In genomic region chr2:172468346-172468819, GRCm38 (mm10) we compare ENCODE assay signal across 11 mouse cellular contexts. TPM values are rescaled to one million over a fixed set of nuclear protein-coding genes. Genes with fewer than 3 reads are reported as not detected.
DNase-seq lines count a peak whose midpoint lies in the region; ATAC-seq lines count a peak whose summit lies in the region.
"Had no signal": no experiment of that assay in that cellular context is flagged by ENCODE, and none has a peak within 500 bp of the region (broad histone marks: within the 10 kb centered on the region; RNA-seq: fewer than 3 reads in every experiment).

No protein-coding gene starts in this region.

- peak; percentile 78 for DNase-seq in kidney, adult 11 months
- peak; percentile 78 for DNase-seq in adrenal gland, postnatal 10 days
- DNase-seq in ovary, postnatal 10 days (ENCODE audit: low spot score): peak; percentile 19
- no peak for DNase-seq in T-cell, adult 2 months (ENCODE audit: low spot score)
- DNase-seq in thymus, postnatal 0 days (ENCODE audit: low spot score): no peak

- H3K9me3 ChIP-seq in kidney, embryonic 15.5 days (replicated peaks): no peaks in the 10 kb centered on the region
- H3K9me3 ChIP-seq in hindbrain, embryonic 16.5 days (ENCODE audit: control insufficient read depth, low read length): no peaks in the 10 kb centered on the region

- no peak overlapping the region for H3K27ac ChIP-seq in kidney, embryonic 15.5 days
- no peak overlapping the region for H3K27ac ChIP-seq in hindbrain, embryonic 16.5 days (ENCODE audit: low read depth, low read length)

- peaks cover 66% of the 10 kb centered on the region for H3K36me3 ChIP-seq in kidney, embryonic 15.5 days
- H3K36me3 ChIP-seq in hindbrain, embryonic 16.5 days (ENCODE audit: control insufficient read depth, insufficient read depth, low read length): peaks cover 19% of the 10 kb centered on the region

- 91% methylated on average over 11 of the region's 11 CpGs for WGBS in kidney, embryonic 15.5 days
- 54% methylated on average over 11 of the region's 11 CpGs for WGBS in hindbrain, embryonic 16.5 days

- H3K9ac ChIP-seq in kidney, embryonic 15.5 days: no peak overlapping the region
- no peak overlapping the region for H3K9ac ChIP-seq in hindbrain, embryonic 16.5 days (ENCODE audit: low read depth, low read length)

- H3K4me1 ChIP-seq in kidney, embryonic 15.5 days: peaks cover 4% of the 10 kb centered on the region; the same call in 1 of the 2 replicates
- H3K4me1 ChIP-seq in hindbrain, embryonic 16.5 days (ENCODE audit: control insufficient read depth, insufficient read depth, low read depth, low read length): peaks cover 3% of the 10 kb centered on the region; the same call in 1 of the 2 replicates

- H3K27me3 ChIP-seq in kidney, embryonic 15.5 days: no peaks in the 10 kb centered on the region
- H3K27me3 ChIP-seq in hindbrain, embryonic 16.5 days (replicated peaks; ENCODE audit: control insufficient read depth, insufficient read depth, low read length): no peaks in the 10 kb centered on the region

- no peak overlapping the region for H3K4me2 ChIP-seq in kidney, embryonic 15.5 days
- no peak overlapping the region for H3K4me2 ChIP-seq in hindbrain, embryonic 16.5 days (ENCODE audit: low read length)

- no peak for ATAC-seq in kidney, embryonic 15.5 days (replicated peaks; ENCODE audit: low FRiP score)
- ATAC-seq in hindbrain, embryonic 16.5 days: peak; percentile 88
- ATAC-seq in frontal cortex, adult (ENCODE audit: low TSS enrichment): no peak

- H3K4me3 ChIP-seq in kidney, embryonic 15.5 days (replicated peaks): no peak overlapping the region
- H3K4me3 ChIP-seq in hindbrain, embryonic 16.5 days (ENCODE audit: low read length): no peak overlapping the region

RNA-seq across cellular contexts. Expression of gene Fam209, which starts 3.9 kb away (rescaled TPM):
- polyA plus RNA-seq in kidney, embryonic 15.5 days (2015; fragmentation: Nextera tagmentation; extraction: Ambion mirVana): not detected in 2 replicates
- total RNA-seq in adrenal gland, postnatal 10 days (2021): under 1 TPM; 0.39 to 0.45 TPM
- polyA plus RNA-seq in hindbrain, embryonic 16.5 days (2015; fragmentation: Nextera tagmentation; extraction: Ambion mirVana): 0.24 and 0.31 TPM in 2 replicates
- polyA plus RNA-seq in thymus, postnatal 0 days (2015; fragmentation: Nextera tagmentation; extraction: Ambion mirVana): 0.90 and 1.0 TPM in 2 replicates
- total RNA-seq: left cerebral cortex, postnatal 36 days had no signal
- polyA plus RNA-seq: cerebellum, adult 2 months had no signal

RNA-seq across cellular contexts. Expression of gene Gcnt7, which starts 10.0 kb away (rescaled TPM):
- 1.6 and 2.0 TPM in 2 replicates for polyA plus RNA-seq in kidney, embryonic 15.5 days (2015; fragmentation: Nextera tagmentation; extraction: Ambion mirVana)
- total RNA-seq in adrenal gland, postnatal 10 days (2021): not detected
- polyA plus RNA-seq in hindbrain, embryonic 16.5 days (2015; fragmentation: Nextera tagmentation; extraction: Ambion mirVana): 0.96 and 1.4 TPM in 2 replicates
- polyA plus RNA-seq in thymus, postnatal 0 days (2015; fragmentation: Nextera tagmentation; extraction: Ambion mirVana): 0.84 and 2.0 TPM in 2 replicates
- total RNA-seq: left cerebral cortex, postnatal 36 days had no signal
- polyA plus RNA-seq: cerebellum, adult 2 months; gonadal fat pad, adult 2 months had no signal

RNA-seq across cellular contexts. Expression of gene Rtf2, which starts 28.0 kb away (rescaled TPM):
- 68.9 and 74.8 TPM in 2 replicates for polyA plus RNA-seq in kidney, embryonic 15.5 days (2015; fragmentation: Nextera tagmentation; extraction: Ambion mirVana)
- 10 to 100 TPM; 69.2 to 71.5 TPM for total RNA-seq in adrenal gland, postnatal 10 days (2021)
- 95.1 and 96.1 TPM in 2 replicates for polyA plus RNA-seq in hindbrain, embryonic 16.5 days (2015; fragmentation: Nextera tagmentation; extraction: Ambion mirVana)
- polyA plus RNA-seq in thymus, postnatal 0 days (2015; fragmentation: Nextera tagmentation; extraction: Ambion mirVana): 132 and 144 TPM in 2 replicates

Comparison
In these comparisons a context has a peak if more than half of its experiments do, and no peak if none do; other contexts are left out.
1. DNase-seq: peak in kidney, adult 11 months (single experiment), adrenal gland, postnatal 10 days (single experiment) and ovary, postnatal 10 days (single experiment); none in T-cell, adult 2 months (single experiment) and thymus, postnatal 0 days (single experiment).